Mouse (Mus musculus) ovary, postnatal 10 days (tissue): ENCODE results near the gene Fcamr.

Experiments used
- DNase-seq: peaks from one replicate; pipeline ENCODE4 v3.0.0; 2022; ENCODE audit warnings: low spot score

The Fcamr gene

DNA sequence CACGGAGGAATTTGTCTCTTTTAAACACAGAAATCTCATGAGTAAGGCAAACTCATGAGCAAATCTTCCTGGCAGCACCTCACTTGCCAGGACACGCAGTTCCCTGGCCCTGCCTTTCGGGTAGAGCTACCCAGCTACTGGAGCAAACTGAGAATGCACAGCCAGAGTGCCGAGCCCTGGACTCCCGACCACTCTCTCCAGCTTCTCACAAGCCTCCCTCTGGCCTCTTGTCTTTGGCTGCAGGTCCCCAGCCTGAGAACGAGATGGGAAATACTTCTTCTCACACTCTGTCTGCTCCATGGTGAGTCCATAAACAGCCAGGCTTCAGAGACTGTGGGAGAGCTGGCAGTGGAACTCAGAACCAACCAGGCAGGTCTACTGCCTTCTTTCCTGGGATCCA, 2.3 kb downstream of the Fcamr start:
- DNase-seq, result no peak

DNA sequence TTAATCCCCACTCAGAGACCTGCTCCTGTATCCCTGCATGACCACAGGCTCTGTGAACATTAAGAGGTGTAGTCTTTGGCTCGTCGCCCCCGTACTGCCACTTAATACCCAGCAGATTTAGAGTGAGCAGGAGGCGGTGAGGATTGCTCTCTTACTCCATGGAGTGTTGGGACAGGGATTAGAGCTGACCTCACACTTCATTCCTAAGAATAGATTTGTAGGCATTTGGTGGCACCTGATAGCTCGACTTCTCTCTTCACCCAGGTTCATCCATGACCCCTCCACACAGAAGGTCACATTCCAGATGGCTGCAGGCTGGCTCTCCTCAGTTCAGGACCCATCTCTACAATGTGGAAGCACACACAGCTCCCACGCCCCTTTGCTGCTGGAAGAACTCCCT, 3.6 kb downstream of the Fcamr start:
- no peak for DNase-seq

DNA sequence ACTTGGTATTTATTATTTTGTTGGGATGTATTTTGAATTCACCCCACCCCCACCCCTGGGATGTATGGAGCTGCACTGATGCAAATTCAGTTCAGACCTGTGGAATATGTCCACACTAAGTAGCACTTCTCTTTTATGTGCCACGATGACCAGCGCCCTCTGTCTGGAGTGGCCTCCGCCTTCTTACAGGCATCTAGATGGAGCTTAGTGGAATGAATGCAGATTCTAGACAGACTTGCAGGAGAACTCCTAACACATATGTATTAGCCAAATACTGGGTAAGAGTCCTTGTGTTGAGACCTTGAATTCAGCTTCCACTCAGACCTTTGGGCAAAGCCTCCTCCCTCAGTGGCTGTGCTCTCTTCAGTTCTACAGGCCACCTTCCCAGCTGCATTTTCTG, 10.2 kb downstream of the Fcamr start:
- no peak for DNase-seq

DNA sequence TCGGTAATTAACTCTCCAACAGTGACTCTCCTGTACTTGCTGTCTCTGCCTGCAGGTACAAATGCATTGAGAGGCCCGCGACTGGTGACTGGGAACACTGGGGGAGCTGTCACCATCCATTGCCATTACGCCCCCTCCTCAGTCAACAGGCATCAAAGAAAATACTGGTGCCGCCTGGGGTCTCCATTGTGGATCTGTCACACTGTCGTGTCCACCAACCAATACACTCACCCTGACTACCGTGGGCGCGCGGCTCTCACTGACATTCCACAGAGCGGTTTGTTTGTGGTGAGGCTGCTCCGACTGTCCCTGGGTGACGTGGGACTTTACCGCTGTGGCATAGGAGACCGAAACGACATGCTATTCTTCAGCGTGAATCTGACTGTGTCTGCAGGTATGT, 10.6 kb downstream of the Fcamr start:
- no peak for DNase-seq

DNA sequence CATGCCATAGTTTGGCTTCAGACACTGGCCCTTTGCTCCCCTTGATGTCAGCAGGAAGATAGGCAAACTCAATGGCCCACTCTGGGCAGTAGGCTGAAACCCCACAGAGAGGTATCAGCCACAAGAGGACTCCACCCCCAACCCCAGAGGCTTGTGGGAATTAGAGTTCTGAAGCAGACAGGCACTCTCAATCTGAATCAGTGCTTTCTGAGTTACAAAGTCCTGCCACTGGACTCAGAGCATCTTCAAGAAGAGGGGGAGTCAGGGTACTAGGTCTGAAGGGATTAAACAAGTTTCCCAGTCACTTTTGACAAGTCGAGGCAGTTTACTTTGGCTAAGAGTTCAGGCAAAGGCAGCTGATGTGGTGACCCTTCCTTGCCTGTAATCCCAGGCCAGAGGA, 19.0 kb downstream of the Fcamr start:
- DNase-seq, result no peak

DNA sequence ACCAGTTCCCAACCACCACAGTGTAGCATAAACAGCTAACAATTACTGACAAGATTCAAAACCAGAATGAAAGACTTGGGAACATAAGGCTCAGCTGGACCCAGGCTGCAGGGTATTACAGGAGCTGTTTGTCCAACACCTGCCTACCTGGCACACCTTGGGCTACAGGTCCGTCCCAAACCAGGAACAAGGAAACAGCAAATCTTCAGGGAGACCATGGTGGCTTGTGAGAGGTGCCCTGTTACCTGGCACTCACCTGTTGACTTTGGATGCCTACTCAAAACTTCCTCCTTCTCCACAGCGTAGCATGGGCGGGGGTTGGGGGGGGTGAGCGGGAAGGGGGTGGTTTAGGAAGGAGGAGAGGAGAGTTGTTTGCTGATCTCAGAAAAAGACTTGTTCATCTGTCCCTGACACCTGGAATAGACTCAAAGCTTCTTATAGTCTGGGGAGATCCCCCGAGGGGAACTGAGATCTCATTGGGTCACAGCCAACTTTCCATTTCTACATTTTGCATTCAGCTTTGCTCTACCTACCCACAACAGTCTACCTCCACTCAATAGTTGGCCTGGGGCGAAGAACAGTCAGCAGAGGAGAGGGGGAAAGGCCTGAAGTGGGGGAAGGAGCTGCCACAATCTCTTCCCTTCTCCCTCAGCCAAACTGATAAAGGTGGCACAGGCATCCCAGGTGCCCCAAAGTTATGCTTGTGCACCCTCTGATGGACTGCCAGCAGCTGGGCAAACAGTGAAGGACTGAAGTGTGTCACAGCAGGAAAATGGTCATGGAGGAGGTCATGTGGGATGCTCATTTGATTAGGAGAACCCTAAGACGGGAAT, 19.8 kb downstream of the Fcamr start:
- DNase-seq, result no peak

DNA sequence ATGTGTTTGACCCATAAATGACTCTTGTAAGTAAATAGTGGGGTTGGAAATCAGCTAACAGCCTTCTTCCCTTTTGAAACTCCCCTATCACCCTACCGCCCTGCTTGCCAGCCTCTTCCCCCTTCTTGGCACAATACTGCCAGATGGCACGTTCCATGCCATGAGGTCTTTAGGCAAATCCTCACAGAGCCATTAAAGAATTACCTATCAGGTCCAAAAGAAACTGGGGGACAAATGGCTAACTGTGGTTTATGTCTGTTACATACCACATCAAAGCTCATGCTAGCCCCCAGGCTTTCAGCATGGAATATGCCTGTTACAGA, 20.4 kb downstream of the Fcamr start:
- no peak for DNase-seq

DNA sequence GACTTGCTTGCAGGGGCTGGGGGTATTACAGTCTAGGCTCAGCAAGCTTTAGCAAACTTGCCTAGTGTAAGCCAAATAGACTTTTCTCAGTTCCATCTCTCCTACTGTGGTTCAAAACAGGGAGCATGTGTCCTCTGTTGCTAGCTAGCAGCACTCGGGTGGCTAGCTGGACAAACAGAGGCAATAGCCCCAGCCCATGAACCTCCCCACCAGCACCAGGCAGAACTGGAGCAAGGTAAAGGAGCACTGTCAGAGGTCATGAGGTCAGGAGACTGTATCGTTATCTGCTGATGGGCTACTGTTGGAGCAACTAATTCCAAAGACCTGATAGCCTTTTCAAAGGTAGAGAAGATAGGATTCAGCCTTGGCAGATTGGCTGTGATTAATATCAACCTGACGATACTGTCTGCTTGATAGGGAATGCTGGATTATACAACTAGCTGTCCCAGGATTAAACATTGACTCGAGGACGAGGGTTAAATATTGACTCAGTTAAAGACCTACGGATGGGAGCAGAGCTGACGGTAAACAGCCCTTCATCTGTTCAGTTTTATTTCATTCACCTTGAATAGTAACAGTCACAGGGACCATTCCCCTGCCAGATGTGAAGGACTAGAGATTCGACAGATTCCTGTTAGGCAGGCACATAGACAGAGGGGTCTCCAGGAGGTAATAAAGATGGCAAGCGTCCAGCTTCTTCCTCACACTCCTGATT, 21.4 kb downstream of the Fcamr start:
- no peak for DNase-seq

DNA sequence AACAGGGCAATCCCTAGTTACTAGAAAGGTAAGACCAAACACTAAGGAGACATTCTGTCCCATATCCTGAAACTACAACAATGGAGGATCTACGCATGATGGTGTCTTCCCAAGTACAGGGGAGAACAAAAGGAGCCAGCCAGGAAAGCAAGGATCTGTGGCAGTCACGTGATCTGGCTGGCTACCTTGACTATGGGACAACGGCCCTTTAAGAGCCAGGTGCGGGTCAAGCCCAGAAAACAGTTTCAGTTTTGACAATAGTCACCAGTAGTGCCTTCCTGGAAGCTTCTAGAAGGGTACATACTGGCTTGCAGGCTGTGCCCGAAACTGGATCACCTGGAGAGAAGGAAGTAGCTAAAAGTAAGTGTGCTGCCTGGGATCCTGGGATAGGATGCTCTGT, 25.7 kb downstream of the Fcamr start, which contains the start of gene Pigr:
Gene Pigr, plus strand, starts transcription at position 237 of the 400 bp plus-strand sequence.
- no peak for DNase-seq

DNA sequence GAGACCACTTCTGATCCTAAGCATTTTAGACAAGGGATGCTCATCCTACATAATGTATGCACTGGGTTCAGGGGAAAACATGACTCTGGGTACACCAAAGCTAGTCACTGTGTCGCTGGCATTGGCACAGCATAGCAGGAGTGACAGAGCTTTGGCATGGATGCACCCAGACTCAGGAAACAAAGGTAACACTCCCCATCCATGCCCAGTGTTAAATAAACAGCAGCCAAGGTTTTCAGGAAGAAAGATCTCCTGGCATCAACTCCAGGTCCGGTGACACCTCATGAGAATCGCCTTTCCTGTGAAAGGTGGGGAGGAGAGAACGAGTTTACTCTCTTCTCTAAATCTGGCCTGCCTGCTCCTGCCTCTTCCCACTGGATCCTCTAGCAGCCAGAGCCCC, 28.0 kb downstream of the Fcamr start:
- no peak for DNase-seq

DNA sequence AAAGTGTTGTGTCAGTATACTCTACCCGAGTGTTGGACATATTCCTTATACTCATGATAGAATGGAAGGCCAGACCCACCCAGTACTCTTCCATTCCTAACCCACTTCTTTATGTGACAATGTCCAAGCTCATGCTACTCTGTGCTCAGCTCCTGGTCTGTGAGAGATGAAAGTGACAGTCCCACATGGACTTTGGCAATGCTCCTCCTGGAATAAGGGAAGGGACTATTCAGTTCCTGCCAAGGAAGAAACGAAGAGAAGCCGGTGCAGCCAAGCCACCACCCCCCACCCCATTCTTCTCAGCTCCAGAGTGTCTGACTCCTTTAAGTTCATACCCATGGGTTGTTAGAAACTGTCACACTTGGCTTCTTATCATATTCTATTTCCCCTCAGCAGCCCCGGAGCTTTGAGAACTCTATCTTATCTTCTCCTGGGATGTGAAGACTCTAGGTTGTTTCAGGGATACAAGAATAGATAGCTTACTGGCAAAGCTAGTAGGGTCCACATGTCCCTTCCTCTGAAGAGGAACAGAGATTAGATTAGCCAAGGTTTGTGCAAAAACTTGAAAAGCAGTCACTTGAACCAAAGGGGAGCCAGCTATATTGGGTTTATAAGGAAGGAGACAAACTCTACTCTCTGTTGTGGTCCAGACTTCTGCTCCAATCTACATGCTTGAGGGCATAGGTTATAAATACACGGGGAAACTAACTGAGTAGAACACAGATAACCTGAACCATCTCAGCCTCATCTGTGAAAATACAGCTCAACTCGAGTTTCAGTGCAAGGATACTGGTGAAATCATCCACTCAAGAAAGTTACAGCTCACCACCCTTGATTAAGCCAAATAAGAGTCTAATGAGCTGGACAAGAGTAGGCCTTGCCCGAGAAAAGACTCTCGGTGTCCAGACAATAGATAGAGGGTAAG, 29.5 kb downstream of the Fcamr start:
- no peak for DNase-seq

DNA sequence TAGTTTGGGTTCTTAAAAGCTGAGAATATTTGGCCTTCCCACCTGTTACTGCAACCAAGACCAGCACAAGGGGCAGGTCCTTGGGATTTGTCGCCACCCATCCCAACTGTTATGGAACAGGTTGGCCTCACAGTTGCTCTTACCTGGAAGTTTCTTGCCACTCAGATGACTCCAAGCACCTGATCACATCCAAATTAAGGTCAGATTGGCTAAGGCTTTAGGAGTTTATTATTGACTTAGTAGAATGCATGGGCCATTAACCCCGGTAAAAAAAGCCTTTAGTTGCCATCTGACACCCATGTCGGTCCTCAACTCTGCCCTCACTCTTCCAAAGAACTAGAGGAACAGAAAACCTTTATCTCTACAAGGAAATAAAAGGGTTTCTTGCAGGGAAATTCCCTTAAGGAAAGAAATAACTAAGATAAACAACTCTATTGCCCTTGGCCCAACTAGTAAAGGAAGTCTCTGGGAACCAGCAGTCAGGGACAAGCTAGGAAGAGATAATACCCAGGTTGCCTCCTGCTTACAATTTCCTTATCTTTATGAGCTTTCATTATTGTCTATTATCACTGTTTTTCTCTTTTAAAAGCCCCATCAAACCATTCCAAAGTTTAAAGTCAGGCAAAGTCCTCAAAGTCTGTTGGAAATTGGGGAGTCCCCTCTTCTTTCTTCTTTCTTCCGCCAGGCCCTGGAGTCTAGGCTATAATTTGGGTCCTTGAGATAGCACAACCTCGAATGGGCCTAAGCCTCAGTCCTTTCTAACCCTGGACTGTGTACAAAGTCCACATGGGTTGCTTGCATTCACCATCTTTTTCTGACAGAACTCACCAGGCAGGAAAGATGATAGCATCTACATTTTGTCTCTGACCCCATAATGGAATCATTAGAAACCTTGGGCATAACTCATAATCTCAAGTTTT, 31.8 kb downstream of the Fcamr start:
- DNase-seq, result no peak

DNA sequence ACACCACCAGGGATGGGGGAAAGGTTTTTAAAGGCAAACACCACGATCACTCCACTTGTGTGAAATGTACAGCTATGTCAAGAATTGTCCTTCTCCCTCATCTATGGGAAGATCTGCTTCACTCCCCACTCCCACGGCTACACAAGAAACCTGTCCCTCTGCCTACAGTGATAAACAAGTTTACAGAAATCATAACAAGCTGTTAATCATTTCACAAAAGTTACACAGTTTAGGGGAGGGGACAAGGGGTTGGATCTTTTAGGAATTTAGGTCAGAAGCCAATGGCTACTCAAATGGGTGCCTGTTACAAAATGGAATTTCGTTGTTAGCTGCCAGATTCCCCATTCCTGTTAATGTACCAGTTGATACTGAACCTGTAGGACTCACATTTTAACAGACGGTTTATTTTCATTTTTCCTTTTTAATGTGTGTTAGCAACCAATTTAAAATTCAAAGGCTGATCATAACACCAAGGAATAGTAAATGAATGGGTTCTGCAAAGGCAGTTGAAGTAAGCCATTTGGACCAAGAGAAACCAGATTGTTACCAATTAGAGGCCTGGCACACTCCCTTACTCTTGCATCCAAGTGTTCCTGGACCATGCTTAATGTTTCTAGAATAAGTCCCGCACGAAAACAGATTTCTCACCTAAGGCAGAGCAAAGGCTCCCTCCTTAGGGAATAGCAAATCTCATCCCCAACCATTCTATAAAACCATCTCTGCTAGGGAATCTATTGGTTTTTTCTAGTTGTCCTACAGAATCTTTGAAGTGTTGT, 34.6 kb downstream of the Fcamr start:
- no peak for DNase-seq

DNA sequence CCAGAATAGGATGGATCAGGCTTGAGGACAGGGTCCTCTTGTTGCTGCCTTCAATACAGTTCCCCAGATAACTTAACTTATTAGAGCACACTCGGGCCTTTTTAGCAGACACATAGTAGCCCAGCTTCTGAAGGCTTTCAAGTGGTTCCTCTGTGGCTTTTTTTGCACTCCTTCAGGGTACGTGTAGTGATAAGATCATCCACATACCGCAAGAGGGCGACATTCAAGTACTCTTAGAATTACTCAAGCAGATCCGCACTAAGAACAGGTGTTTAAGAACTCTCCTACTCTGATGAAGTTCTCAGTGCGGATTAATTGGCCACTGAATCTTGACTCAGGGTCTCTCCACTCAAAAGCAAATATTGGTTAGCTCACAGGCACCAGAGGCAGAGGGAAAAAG, 37.6 kb downstream of the Fcamr start:
- no peak for DNase-seq

DNA sequence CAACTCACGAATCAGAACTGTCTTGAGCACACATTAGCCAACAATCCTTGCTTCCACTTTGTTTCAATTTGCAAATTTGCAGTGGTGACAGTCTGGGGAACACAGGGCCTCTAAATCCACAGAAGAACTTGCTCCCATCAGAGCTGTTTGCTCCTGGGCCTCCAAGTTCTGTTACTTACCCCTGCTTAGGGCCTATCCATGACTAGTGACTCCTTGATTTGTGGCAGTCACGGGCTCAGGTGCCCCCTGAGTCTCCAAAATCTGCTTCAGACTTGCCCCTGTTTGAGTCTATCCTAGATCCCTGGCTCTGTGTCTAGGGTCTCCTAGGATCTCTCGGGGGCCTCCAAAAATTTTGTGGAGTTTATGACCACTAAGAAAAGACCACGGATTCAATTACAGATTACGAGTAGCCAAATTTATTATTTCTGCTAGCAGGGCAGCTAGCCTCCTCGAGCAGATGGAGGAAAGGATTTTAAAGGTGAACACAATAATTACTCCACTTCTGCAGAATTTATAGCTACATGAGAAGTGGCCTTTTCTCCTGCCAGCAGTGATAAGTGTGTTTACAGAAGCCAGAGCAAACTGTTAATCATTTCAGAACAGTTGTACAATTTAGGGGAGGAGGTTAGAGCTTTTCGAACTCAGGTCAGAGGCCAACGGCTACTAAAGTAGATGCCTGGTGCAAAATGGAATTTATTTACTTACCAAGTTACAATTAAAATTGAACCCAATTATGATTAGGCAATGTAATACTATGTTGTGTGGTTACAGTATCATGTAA, 40.1 kb downstream of the Fcamr start:
- no peak for DNase-seq

DNA sequence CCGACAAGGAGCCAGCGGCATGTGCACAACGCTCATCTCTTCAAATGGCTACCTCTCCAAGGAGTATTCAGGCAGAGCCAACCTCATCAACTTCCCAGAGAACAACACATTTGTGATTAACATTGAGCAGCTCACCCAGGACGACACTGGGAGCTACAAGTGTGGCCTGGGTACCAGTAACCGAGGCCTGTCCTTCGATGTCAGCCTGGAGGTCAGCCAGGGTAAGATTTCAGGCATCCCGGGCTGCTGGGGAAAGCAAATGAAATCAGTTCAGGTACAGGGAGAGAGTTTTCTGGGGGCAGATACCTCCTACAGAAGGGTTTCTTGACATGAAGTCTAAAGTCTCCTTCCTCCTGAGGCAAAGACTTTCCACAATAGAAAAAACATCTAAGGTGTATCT, 40.9 kb downstream of the Fcamr start:
- DNase-seq, result no peak

DNA sequence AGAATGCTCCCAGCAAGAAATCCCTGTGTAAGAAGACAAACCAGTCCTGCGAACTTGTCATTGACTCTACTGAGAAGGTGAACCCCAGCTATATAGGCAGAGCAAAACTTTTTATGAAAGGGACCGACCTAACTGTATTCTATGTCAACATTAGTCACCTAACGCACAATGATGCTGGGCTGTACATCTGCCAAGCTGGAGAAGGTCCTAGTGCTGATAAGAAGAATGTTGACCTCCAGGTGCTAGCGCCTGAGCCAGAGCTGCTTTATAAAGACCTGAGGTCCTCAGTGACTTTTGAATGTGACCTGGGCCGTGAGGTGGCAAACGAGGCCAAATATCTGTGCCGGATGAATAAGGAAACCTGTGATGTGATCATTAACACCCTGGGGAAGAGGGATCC, 43.8 kb downstream of the Fcamr start:
- DNase-seq, result no peak

DNA sequence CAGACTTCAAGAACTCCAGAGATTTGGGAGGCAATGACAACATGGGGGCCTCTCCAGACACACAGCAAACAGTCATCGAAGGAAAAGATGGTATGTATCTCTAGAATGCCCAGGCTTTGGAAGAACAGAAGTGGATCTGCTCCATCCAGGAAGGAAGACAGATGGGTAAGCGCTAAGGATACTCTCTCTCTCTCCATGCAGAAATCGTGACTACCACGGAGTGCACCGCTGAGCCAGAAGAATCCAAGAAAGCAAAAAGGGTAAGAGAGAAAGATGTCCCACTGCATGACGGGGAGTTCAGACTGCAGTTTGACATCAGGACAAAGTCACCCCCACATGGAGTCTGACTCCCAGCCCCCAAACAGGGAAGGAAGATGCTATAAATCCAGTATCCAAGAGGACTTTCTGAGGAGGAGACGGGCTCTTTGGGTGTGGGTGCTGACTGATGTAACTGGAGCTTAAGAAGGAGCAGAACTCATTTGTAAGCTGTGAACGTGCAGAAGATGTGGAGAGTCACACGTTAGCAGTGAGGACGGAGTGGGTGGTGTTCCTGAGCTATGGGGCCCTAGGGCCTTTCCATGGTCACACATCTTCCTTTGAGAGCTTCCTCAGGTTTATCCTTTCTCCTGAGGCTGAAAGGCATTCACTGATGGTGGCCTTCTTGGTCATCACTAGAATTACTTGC, 49.0 kb downstream of the Fcamr start:
- no peak for DNase-seq

DNA sequence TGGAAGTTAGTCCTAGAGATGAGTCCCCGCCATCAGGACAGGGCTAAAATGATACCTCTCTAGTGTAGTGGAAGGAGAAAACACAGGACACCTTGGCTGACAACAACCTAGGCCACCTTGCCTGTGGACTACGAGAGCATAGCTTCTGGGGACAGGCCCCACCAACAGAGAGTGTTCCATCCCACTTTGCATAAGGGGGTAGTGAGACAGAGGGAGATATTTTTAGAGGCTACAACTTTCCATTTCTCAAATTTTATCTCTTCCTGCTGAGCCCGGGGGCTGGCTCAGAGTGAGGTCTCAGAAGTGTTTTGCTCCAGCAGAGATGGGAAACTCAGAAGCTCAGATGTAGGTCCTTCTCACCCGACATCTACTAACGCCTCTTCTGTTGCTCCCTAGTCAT, 49.7 kb downstream of the Fcamr start:
- DNase-seq, result no peak
